Mouse (Mus musculus) intestine, postnatal 0 days (tissue): Measurements from ENCODE around the gene Adgrl1. TPM values are rescaled to one million over a fixed set of nuclear protein-coding genes. Genes with fewer than 3 reads are reported as not detected.

Experiments
- ATAC-seq: fragments of 200-750 bp; cut with Nextera tagmentation; 2 replicates; pipeline ENCODE4 v1.8.0; 2017; ENCODE audit warnings: mild to moderate bottlenecking, moderate TSS enrichment, moderate library complexity
- H3K27ac ChIP-seq: fragments of 300-500 bp; sonication (generic); 2 replicates; pipeline ENCODE4 v1.5.1; 2014; ENCODE audit warnings: mild to moderate bottlenecking, low read depth, low read length, moderate library complexity
- H3K27me3 ChIP-seq: fragments of 300-500 bp; sonication (generic); replicated peaks from 2 replicates; pipeline ENCODE4 v1.6.1; 2014; ENCODE audit warnings: low read length, mixed read lengths; ENCODE audit not compliant: control insufficient read depth, insufficient read depth
- H3K36me3 ChIP-seq: fragments of 300-500 bp; sonication (generic); 2 replicates; pipeline ENCODE4 v1.6.1; 2014; ENCODE audit warnings: mild to moderate bottlenecking, moderate library complexity; ENCODE audit not compliant: control insufficient read depth, insufficient read depth
- H3K4me1 ChIP-seq: fragments of 300-500 bp; sonication (generic); replicated peaks from 2 replicates; pipeline ENCODE4 v1.6.1; 2014; ENCODE audit warnings: antibody characterized with exemption, low read length, mixed read lengths; ENCODE audit not compliant: control insufficient read depth, insufficient read depth
- H3K4me2 ChIP-seq: fragments of 300-500 bp; sonication (generic); replicated peaks from 2 replicates; pipeline ENCODE4 v1.6.1; 2014; ENCODE audit warnings: low read depth, mild to moderate bottlenecking, moderate library complexity
- H3K4me3 ChIP-seq: fragments of 300-500 bp; sonication (generic); 2 replicates; pipeline ENCODE4 v1.5.1; 2014; ENCODE audit warnings: low read depth, low read length
- H3K9ac ChIP-seq: fragments of 300-500 bp; sonication (generic); 2 replicates; pipeline ENCODE4 v1.6.1; 2014; ENCODE audit warnings: mild to moderate bottlenecking, low read depth, low read length
- H3K9me3 ChIP-seq: fragments of 300-500 bp; sonication (generic); 2 replicates; pipeline ENCODE4 v1.6.1; 2016; ENCODE audit warnings: mixed run types; ENCODE audit not compliant: control insufficient read depth
- CTCF ChIP-seq: sonication (generic); IDR thresholded peaks from 2 replicates; pipeline ENCODE4 v1.5.1; 2016; ENCODE audit warnings: low read depth, mild to moderate bottlenecking, control low read depth, antibody characterized with exemption, moderate library complexity
- WGBS: fragments of 180-500 bp; shearing (Covaris S2); extraction: QIAGEN DNeasy Blood & Tissue Kit; methylation state at CpG from one replicate; pipeline ENCODE4 v1.1.7; 2014; 5-methylcytosine and 5-hydroxymethylcytosine counted together
- polyA plus RNA-seq: library from polyadenylated mRNA; unstranded; fragments of >200 nt; fragmentation: Nextera tagmentation; extraction: Ambion mirVana; gene quantifications from 2 replicates; pipeline ENCODE4 v1.2.1, GENCODE M21; 2015

Gene Adgrl1
- polyA plus RNA-seq, 1 experiment from 2014 or later: 4.4 TPM

- no peak for ATAC-seq
- Histone ChIP-seq H3K4me3 (peak overlapping the region; percentile 77), H3K4me1 (0 out of 2 replicates have a peak, but pooled peaks cover 3% of the 10 kb centered on the region), H3K9ac (peak overlapping the region; percentile 58), H3K27ac (no peak overlapping the region), H3K9me3 (no peaks in the 10 kb centered on the region), H3K4me2 (peak overlapping the region; percentile 96), H3K36me3 (no peaks in the 10 kb centered on the region), H3K27me3 (no peaks in the 10 kb centered on the region)
- TF ChIP-seq CTCF: no peak
- under 1% methylated on average over 15 of the region's 15 CpGs for whole genome bisulfite sequencing
Observed at GRCm38 (mm10) chr8:83955958-83956218, 56.0 kb downstream of the Adgrl1 start.

- H3K4me3 ChIP-seq: no peak overlapping the region
- no peaks in the 10 kb centered on the region for H3K9me3 ChIP-seq
- H3K9ac ChIP-seq: no peak overlapping the region
- peak; percentile 63 for TF ChIP-seq CTCF
- ATAC-seq: no peak
- no peaks in the 10 kb centered on the region for H3K36me3 ChIP-seq
- no peaks in the 10 kb centered on the region for H3K27me3 ChIP-seq
- 0 out of 2 replicates have a peak, but pooled peaks cover 3% of the 10 kb centered on the region for H3K4me1 ChIP-seq
- no peak overlapping the region for H3K27ac ChIP-seq
- 25% methylated on average over 1 of the region's 1 CpGs for WGBS
- H3K4me2 ChIP-seq: peak overlapping the region; percentile 96
Observed at GRCm38 (mm10) chr8:83956789-83957188, 56.9 kb downstream of the Adgrl1 start.

- ATAC-seq: no peak
- no peak overlapping the region for H3K4me3 ChIP-seq
- WGBS: 90% methylated on average over 5 of the region's 5 CpGs
- no peaks in the 10 kb centered on the region for H3K9me3 ChIP-seq
- no peaks in the 10 kb centered on the region for H3K4me1 ChIP-seq
- TF ChIP-seq CTCF: no peak
- peaks cover 10% of the 10 kb centered on the region; the same call in 1 of the 2 replicates for H3K36me3 ChIP-seq
- H3K27me3 ChIP-seq: no peaks in the 10 kb centered on the region
- no peak overlapping the region for H3K27ac ChIP-seq
- H3K9ac ChIP-seq: no peak overlapping the region
- no peak overlapping the region for H3K4me2 ChIP-seq
Observed at GRCm38 (mm10) chr8:83964015-83964765, 64.3 kb downstream of the Adgrl1 start.

- ATAC-seq: no peak
- H3K9ac ChIP-seq: no peak overlapping the region
- 93% methylated on average over 7 of the region's 7 CpGs for WGBS
- no peak overlapping the region for H3K27ac ChIP-seq
- no peak overlapping the region for H3K4me3 ChIP-seq
- TF ChIP-seq CTCF: no peak
- no peak overlapping the region for H3K4me2 ChIP-seq
- H3K9me3 ChIP-seq: no peaks in the 10 kb centered on the region
- peaks cover 11% of the 10 kb centered on the region; the same call in 1 of the 2 replicates for H3K36me3 ChIP-seq
- H3K27me3 ChIP-seq: no peaks in the 10 kb centered on the region
- no peaks in the 10 kb centered on the region for H3K4me1 ChIP-seq
Observed at GRCm38 (mm10) chr8:83967701-83968100, 67.8 kb downstream of the Adgrl1 start.

GRCm38 (mm10) chr8:83971121-83971520, 71.2 kb downstream of the Adgrl1 start:
- Histone ChIP-seq H3K36me3 (peaks cover 11% of the 10 kb centered on the region; the same call in 1 of the 2 replicates), H3K27ac (no peak overlapping the region), H3K4me1 (peaks cover 5% of the 10 kb centered on the region; the same call in 1 of the 2 replicates), H3K27me3 (no peaks in the 10 kb centered on the region), H3K4me2 (no peak overlapping the region), H3K9me3 (no peaks in the 10 kb centered on the region), H3K4me3 (no peak overlapping the region), H3K9ac (no peak overlapping the region)
- 96% methylated on average over 4 of the region's 4 CpGs for WGBS
- no peak for ATAC-seq
- TF ChIP-seq CTCF: no peak

GRCm38 (mm10) chr8:83971661-83972060, 71.8 kb downstream of the Adgrl1 start:
- Histone ChIP-seq H3K4me2 (peak overlapping the region; percentile 96), H3K4me1 (peaks cover 5% of the 10 kb centered on the region; the same call in 1 of the 2 replicates), H3K4me3 (peak overlapping the region; percentile 95), H3K9ac (peak overlapping the region; percentile 63; the same call in 1 of the 2 replicates), H3K9me3 (no peaks in the 10 kb centered on the region), H3K36me3 (peaks cover 11% of the 10 kb centered on the region; the same call in 1 of the 2 replicates), H3K27me3 (no peaks in the 10 kb centered on the region), H3K27ac (peak overlapping the region; percentile 88; the same call in 1 of the 2 replicates)
- no peak for ATAC-seq
- WGBS: 76% methylated on average over 6 of the region's 6 CpGs
- no peak for TF ChIP-seq CTCF
